Mouse (Mus musculus) 3134 (cell line): ENCODE results near the gene Drc3.
A peak's percentile ranks its signal among the peaks of the same experiment; 100 is the strongest.

Experiments used
- DNase-seq: peaks from one replicate; pipeline ENCODE4 v3.0.0-alpha.2; 2011; ENCODE audit warnings: low spot score; ENCODE audit not compliant: insufficient read length; ENCODE audit errors: extremely low read depth

Drc3 gene

DNA sequence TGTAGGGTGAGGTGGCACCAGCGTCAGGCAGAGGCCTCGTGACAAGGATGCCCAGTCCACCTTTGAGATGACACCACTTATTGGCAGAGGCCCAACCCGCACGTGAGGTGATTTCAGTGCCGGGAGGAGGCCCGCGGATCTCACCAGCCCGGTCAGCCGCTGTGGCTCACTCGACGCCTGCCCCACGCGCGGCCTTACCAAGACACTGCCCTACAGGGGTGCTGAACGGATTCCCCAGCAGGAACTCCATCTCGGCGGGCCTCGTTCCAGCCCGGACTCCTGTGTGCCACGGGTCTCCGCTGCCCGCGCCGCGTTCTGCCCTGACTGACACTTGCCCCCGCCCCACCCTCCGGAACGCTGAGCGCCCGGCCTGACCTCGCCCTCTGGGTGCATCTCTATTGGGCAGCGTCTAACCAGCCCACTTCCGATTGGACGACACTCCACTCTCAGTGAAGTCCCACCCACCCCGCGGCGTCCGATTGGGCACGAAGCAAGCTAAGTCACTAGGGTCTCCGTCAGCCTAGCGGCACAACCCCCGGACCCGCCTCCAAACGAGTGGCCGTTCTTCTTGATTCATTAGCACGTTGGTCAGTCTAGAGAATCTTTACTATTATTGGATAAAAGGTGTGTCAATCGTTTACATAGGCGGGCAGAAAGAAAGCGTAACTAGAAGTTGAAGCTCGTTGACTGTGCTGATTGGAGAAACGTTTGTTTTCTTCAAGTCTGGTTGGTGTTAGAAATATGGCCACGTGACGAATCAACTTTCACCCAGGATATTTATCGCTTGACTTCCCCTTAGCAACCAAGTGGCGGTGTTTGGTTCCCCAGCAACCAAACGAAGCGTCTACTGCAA, at the start of gene Drc3, which contains the start of gene Tom1l2:
Gene Drc3, plus strand, starts transcription at position 771 of the 853 bp plus-strand sequence.
Gene Tom1l2, minus strand, starts transcription at position 347 of the 853 bp plus-strand sequence.
- DNase-seq: peak; percentile 99

DNA sequence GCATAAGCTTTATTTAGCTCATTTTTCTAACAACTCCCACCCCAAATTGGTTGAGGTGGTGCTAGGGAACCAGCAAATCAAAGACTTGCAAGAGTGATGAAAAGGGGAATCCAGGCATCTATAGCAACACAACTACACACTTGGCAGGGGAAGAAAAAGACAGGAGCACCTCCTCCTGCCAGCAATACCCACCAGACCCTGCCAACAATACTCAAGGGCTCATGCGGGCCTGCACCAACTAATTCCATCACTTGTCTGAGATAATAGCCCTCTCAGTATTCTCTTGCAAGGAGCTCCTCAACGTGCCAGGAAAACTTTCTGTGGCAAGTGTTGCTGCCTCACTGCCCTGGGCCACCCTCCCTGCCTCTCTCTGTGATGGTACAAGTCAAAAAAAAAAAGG, 49.6 kb upstream of the Drc3 start:
- DNase-seq: no peak

DNA sequence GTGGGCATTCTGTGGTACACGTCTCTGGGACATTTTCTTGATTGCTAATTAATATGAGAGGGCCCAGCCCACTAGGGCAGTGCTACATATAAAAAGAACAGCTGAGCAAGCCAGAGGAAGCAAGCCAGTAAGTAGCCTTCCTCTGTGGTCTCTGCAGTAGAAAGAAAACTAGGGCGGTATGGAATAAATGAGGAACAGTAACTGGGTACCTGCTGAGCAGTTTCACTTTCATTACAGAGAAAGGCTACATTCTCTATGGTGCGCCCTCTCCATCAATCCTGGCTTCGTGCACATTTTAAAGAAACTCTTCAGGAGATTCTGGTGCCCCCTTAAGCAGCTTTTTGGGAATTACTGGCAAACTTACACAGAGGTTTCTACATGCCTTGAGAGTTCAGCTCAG, 47.5 kb upstream of the Drc3 start:
- DNase-seq: no peak

DNA sequence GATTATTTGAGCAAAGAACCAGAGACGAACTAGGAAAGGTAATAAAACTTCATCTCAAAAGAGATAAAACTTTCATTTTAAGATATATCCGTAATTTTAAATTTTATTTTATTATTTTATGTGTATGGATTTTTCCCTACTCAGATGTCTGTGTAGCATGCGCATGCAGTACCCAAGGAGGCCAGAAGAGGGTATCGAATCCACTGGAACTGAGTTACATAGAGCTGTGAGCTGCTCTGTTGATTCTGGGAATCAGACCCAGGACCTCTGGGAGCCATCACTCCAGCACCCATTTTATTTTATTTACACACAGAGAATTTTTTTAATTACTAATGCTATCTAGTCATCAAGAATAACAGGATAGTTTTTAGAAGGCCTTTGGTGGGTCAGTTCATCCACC, 46.3 kb upstream of the Drc3 start:
- peak; percentile 23 for DNase-seq

DNA sequence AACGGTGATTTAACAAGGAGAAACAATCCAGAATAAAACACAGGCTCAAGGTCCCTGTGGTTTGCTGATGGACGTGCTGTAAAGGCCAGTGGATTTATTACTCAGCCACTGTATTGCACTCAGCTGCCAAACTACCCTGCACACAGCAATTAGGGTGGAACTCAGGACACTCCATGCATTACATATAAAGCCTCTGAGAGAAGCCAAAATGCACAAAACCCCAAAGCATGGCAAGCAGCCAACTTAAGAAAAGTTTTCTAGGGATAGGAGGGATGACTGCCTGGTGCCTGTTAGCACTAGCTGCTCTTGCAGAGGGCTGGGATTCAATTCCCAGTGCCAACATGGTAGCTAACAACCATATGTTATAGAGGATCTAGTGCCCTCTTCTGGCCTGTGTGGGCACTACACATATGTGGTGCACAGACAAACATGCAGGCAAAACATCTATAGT, 45.7 kb upstream of the Drc3 start:
- peak; percentile 56 for DNase-seq

DNA sequence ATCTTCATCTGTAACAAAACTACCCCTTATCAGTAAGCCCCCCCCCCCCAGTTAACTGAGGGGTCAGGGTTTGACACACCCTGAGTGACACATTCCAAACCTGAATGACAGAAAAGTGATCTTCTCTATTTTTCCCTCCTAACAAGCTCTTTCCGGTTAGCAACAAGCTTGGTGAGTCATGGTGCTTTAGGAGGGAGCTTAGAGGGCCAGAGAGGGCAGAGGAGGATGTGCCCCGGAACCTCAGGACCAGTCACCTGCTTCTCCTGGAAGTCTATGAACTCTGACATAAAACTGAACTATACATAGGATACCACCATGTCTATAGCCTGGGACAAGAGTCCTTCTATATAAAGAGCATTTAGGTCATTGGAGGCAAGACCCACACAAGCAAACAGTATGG, 45.1 kb upstream of the Drc3 start:
- DNase-seq: no peak

DNA sequence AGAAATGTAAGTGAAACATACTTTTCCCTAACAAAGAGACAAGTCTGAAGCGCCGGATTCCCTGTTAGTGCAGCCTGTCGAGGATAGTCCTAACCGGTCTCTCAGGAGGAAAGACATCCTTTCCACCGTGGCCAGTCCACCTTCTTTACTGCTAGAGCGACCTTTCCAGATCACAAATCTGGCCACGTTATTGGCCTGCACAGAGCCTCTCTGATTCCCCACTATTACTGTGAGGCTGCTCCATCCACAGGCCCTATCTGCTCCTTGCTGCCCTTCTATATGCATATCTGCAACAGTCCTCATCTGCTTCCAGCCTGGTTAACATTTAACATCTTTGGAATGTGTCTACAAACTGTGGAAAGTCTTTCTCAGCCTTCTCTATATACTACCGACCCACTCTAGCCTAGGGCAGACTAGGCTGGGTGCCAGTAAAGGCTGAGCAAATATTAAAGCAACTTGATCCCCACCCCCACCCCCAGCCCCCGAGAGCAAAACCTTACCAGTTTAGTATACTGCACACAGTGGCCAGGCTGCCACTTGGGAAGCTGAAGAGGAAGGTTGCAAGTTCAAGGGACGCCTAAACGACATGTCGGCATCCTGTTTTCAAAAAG, 44.5 kb upstream of the Drc3 start:
- DNase-seq: no peak

DNA sequence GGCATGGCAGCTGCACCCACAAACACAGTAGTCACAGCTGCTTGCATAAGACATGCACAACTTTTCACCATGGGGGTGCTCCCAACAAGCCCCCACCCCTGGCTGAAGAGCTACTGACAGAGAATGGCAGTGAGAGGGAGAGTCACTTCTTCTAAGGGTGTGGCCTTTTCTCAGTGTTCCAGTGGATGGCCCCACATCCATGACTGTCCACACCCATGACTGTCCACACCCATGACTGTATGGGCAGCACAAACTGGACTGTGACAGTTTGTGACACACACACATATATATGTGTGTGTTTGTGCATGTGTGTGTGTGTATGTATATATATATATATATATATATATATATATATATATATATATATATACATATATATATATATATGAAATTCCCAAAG, 43.3 kb upstream of the Drc3 start:
- no peak for DNase-seq

DNA sequence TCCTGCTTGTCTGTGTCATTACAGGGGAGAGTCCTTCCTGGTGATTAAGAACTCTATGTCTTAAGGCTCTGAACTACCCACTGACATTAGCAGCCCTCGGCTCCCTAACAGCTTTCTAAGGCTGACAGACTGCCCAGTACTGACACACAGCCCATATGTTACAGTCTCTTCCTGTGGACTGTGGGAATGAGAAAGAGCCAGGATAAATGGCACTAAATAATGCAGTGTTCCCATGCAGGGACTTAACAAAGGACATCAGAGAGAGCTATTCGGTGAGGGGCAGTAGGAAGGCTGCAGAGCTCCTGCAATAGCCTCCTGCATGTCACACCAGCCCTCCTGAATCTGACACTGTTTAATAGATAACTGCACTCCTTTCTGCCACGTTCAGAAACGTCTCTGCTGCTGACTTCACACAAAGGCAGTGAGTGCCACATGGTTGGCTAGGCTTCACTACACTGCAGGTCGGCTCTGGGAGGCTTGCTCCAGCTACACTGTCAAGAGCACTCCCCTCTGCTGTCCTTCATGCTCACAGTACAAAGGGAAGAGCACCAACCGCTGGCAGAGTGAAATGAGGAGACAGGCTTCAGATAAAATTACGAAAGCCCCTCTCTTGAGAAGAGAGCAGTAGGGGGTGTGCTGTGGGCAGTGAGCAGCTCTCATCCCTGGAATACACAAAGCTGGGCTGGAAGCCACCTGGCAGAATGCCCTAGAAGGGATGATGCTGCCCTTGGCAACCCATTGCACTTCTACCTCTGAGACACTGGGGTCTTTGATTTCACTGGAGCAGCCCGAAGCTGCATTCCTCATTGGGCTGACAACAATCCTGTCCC, 41.9 kb upstream of the Drc3 start:
- DNase-seq: peak; percentile 47

DNA sequence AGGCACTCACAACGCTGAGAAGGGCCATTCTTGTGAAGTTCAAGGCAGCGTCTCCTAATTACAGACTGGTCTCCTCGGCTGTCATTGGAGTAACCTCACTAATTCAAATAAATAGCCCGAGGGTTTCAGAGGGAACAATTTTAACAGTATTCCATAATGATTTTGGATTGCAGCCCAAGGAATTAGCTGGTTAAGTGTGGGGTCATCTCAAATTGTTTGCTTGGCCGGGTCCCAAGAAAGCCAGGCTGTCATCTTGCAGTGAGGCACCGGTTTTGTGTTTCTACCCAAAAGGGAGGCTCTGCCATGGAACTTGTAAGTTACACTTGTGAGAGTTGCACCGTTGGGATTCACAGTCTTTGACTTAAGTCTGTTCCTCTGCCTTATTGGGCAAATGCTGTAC, 36.9 kb upstream of the Drc3 start:
- no peak for DNase-seq

DNA sequence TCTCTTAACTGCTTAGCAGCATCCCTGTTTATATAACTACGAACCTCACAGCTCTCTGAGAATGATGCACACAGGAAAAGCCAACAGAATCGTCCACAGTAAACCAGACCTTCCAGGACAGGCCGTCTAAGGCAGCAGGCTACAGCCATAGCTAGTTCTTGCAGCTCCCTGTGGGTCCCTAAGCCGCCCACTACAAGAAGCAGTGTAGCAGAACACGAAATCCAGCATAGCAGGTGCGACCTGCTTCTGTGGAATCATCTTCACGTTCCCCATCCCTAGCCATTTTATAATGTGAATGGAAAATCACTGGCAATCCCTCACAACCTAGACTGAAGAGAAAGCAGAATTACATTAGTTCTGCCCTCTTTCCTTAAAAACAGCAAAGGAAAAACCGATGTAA, 36.2 kb upstream of the Drc3 start:
- DNase-seq: no peak

DNA sequence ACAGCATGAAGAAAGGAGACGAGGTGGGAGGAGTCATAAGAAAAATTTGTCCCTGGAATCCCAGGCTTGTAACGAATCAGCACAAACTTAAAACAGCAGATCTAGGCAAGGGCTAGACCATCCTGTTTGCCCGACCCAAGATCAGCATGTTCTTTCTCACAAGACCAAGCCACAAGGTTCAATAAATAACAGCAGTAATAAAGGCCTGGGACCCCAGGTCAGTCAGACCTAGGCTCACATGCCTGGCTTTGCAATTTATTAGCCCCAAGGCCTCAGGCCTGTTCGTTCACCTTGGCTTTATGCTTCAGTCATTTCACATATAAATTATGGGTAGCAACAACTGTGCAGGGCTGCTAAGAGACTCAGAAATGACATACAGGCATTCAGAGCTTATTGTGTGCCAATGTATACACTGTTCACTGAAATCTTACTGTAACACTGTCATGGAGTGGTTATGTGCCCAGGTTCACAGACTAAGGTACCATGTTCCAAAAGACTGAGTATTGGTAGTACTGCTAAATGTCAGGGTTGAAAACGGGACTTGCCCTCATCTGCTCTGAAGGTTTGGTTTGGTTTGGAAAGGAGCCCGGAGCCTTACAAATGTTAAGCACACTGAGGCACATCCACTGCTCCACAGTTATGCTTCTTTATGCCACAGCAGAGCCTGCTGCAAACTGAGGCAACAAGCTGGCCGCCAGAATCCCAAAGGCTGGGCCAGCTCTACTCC, 35.6 kb upstream of the Drc3 start:
- DNase-seq: no peak

DNA sequence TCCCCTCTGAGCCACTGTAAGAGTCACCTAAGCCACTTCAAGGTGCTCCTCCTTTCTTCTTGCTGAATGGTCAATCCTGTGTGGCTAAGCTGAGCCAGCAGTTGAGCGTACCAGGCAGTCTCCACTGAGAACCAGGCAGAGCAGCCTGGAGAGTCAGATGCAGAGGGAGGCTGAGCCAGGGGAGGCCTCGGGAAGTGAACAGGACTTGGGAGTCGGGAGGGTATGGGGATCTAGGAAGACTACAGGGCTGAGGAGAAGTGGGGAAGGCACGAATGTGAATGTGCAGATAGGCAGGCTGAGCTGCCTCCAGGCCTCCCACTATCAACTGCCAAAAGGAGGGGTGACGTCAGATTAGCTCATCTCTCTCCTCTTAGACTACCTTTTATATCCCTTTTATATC, 34.4 kb upstream of the Drc3 start:
- no peak for DNase-seq

DNA sequence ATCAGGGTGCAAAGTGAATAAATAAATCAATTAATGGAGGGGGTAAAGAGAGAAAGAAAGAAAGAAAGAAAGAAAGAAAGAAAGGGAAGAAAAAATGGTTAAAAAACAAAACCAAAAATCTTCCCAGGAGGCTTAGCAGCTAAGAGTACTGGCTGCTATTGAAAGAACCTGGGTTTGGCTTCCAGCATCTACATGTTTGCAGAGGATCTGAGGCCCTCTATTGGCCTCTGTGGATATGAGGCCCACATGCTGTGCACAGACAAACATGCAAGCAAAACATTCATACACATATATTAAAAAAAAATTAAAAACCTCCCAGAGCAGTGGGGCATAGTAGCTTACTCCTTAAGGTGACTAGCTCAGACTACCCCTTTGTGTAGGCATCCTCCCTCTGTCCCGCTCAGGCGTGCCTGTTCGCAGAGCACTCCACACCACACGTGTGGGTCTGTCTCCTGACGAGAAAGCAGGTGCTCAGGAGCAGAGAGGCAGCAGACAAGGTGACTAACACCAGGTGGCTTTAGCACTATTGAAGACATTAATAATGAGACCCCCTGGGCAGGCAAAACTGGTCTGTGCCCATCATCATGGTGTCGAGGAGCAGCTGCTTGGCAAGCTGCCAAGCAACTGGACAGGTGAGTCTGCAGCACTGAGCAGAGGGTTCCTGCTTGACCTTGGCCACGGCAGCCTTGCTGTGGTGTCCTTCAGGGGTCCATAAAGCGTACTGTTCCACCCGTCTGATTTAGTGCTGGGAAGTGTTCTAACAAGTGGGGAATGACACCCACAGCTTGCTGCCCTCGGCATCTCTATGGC, 33.7 kb upstream of the Drc3 start:
- no peak for DNase-seq

DNA sequence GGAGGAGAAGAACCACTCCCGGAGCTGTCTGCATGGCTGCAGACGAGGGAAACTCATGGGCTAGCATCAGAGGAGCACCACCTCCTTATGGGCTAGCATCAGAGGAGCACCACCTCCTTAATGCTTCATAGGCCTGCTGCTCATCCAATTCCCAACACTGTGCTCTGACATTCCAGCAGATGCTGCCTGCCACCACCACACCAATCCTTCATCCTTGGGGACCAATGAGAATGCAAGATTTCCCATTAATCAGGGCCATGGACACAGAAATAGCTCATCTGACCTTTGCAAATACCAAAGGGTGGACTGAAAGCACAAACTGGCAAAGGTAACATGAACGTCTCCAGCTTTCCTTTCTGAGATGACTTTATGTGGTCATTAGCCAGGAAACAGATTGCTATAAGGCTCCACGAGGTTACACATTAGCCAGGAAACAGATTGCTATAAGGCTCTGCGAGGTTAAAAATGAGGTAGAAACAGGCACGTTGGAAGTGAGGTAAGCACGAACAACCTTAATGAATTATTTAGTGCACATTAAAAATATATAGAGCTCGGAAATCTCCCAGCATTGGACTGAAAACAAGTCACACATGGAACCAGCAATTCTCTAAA, 32.6 kb upstream of the Drc3 start:
- DNase-seq: no peak

DNA sequence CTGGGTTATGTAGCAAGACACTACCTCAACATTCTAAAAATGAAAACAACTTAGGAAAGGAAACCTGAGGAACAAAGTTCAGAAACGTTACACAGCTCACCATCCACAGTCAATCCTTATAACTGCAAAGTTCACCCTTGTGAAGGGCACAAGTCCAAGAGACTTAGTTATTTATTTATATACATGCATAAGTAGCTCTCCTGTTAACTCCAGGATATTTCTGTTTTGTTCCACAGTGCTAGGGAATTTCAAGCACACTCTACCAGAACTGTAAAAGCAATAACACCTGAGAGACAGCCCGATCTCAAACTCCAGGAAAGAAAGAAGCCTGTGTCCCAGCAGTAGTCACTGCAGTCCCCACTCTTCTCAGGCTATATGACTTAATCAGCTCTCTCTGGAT, 31.7 kb upstream of the Drc3 start:
- DNase-seq: no peak

DNA sequence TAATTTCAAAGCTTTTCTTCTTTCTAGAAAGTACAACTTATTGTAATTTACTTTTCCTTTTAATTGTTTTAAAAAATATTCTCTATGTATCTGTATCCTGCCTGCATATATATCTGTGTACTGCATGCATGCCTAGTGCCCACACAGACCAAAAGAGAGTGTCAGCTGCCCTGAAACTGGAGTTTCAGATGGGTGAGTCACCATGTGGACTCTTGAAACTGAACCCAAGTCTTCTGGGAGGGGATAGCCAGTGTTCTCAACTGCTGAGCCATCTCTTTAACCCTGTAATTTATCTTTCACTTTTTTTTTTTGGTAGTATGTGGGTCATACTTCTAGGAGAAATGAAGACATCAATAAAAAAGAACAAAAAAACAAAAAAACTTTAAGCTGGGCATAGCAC, 29.4 kb upstream of the Drc3 start:
- no peak for DNase-seq

DNA sequence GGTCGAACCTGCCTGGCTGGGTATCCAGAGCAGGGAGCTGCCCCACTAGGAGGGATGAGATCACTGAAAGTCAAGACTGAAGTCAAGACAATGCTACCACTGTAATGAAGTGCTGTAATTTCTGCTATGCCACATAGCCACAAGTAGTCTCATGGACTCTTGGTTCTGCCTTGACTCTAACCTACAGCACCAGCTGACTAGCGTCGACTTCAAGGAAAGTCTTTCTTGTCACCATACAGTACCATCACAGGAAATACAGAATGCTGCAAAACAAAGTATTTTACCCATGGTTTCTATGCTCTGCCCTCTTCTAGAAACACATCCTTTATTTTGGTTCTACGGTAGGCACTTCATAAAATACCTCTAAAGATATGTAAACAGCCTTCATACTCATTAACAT, 22.6 kb upstream of the Drc3 start:
- no peak for DNase-seq

DNA sequence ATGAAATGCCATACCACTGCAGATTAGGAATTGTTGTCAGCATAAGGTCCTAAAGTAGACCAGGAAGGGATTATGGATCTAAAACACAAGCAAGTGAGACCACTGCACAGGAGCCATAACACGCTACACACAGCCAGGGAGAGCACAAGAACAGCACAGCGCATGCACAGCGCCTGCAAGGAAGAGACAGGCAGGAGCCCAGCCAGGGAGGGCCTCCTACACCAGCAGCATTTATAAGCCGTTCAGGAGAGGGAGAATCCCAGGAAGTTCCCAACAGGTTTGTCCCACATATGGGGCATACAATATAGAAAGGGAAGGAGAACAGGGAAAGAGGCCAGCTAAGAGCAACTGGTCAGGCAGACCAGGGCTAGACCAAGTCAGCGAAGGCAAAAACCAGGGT, 19.7 kb upstream of the Drc3 start:
- DNase-seq: no peak
